Mouse (Mus musculus) stomach, embryonic 14.5 days (tissue): ENCODE data around the gene Arid1a. TPM values are rescaled to one million over a fixed set of nuclear protein-coding genes. Genes with fewer than 3 reads are reported as not detected.

ENCODE experiments used
- ATAC-seq: fragments of 200-750 bp; cut with Nextera tagmentation; 2 replicates; pipeline ENCODE4 v1.8.0; 2017; ENCODE audit warnings: low read depth, moderate TSS enrichment; ENCODE audit not compliant: insufficient number of reproducible peaks, insufficient read depth, low FRiP score
- H3K27ac ChIP-seq: fragments of 300-500 bp; sonication (generic); 2 replicates; pipeline ENCODE4 v1.5.1; 2014; ENCODE audit warnings: mild to moderate bottlenecking, low read length, moderate library complexity, mixed read lengths
- H3K27me3 ChIP-seq: fragments of 300-500 bp; sonication (generic); 2 replicates; pipeline ENCODE4 v1.6.1; 2014; ENCODE audit warnings: low read length, control low read depth, mixed read lengths; ENCODE audit not compliant: control insufficient read depth, insufficient read depth
- H3K36me3 ChIP-seq: fragments of 300-500 bp; sonication (generic); 2 replicates; pipeline ENCODE4 v1.6.1; 2014; ENCODE audit warnings: mild to moderate bottlenecking, control low read depth, low read length, moderate library complexity, mixed read lengths; ENCODE audit not compliant: control insufficient read depth, insufficient read depth
- H3K4me1 ChIP-seq: fragments of 300-500 bp; sonication (generic); 2 replicates; pipeline ENCODE4 v1.6.1; 2014; ENCODE audit warnings: low read length, control low read depth, mixed read lengths; ENCODE audit not compliant: control insufficient read depth, insufficient read depth
- H3K4me2 ChIP-seq: fragments of 300-500 bp; sonication (generic); replicated peaks from 2 replicates; pipeline ENCODE4 v1.6.1; 2014; ENCODE audit warnings: low read depth, low read length, control low read depth
- H3K4me3 ChIP-seq: fragments of 300-500 bp; sonication (generic); 2 replicates; pipeline ENCODE4 v1.5.1; 2014; ENCODE audit warnings: low read depth, low read length, control low read depth
- H3K9ac ChIP-seq: fragments of 300-500 bp; sonication (generic); replicated peaks from 2 replicates; pipeline ENCODE4 v1.6.1; 2014; ENCODE audit warnings: low read depth, mild to moderate bottlenecking, control low read depth, low read length, moderate library complexity, mixed read lengths
- H3K9me3 ChIP-seq: fragments of 300-500 bp; sonication (generic); 2 replicates; pipeline ENCODE4 v1.6.1; 2016; ENCODE audit warnings: low read depth, low read length, control low read depth; ENCODE audit not compliant: control insufficient read depth
- WGBS: fragments of 180-500 bp; shearing (Covaris S2); extraction: QIAGEN DNeasy Blood & Tissue Kit; methylation state at CpG from one replicate; pipeline ENCODE4 v1.1.7; 2014; 5-methylcytosine and 5-hydroxymethylcytosine counted together
- microRNA-seq: library from miRNA; unstranded; fragments of <30 nt; microRNA quantifications from one replicate; pipeline ENCODE4, GENCODE M21; 2016
- polyA plus RNA-seq: library from polyadenylated mRNA; unstranded; fragments of >200 nt; fragmentation: Nextera tagmentation; extraction: Ambion mirVana; gene quantifications from 2 replicates; pipeline ENCODE4 v1.2.1, GENCODE M21; 2014

Gene Arid1a
- polyA plus RNA-seq, 1 experiment from 2014 or later: 49.4 TPM

- Histone ChIP-seq H3K4me3 (no peak overlapping the region), H3K4me1 (peaks cover 12% of the 10 kb centered on the region; the same call in 1 of the 2 replicates), H3K4me2 (no peak overlapping the region), H3K9ac (no peak overlapping the region), H3K36me3 (peaks cover 11% of the 10 kb centered on the region), H3K9me3 (no peaks in the 10 kb centered on the region), H3K27ac (no peak overlapping the region), H3K27me3 (no peaks in the 10 kb centered on the region)
- WGBS: 90% methylated on average over 8 of the region's 8 CpGs
- no peak for ATAC-seq
Observed at GRCm38 (mm10) chr4:133630326-133630920, 126.1 kb downstream of the Arid1a start.

GRCm38 (mm10) chr4:133629191-133629590 is 127.4 kb downstream of the Arid1a start:
- peaks cover 12% of the 10 kb centered on the region; the same call in 1 of the 2 replicates for H3K4me1 ChIP-seq
- peaks cover 17% of the 10 kb centered on the region for H3K36me3 ChIP-seq
- H3K9me3 ChIP-seq: no peaks in the 10 kb centered on the region
- no peak overlapping the region for H3K4me2 ChIP-seq
- no peak for ATAC-seq
- WGBS: 80% methylated on average over 7 of the region's 7 CpGs
- no peak overlapping the region for H3K27ac ChIP-seq
- no peaks in the 10 kb centered on the region for H3K27me3 ChIP-seq
- H3K9ac ChIP-seq: no peak overlapping the region
- no peak overlapping the region for H3K4me3 ChIP-seq

Small RNA genes within 50 kb of the gene (microRNA-seq; reads per million reads assigned to microRNA genes)
- not detected for gene Mir7227

Other genes with a start within 250 kb of the Arid1a start
- 30.1 and 31.6 TPM in 2 replicates for gene Kdf1, start 237.8 kb downstream of the Arid1a start, polyA plus RNA-seq
- gene Nudc, start 210.8 kb downstream of the Arid1a start, polyA plus RNA-seq: 192 and 206 TPM in 2 replicates
- 3.3 and 4.1 TPM in 2 replicates for gene Nr0b2, start 203.4 kb downstream of the Arid1a start, polyA plus RNA-seq
- gene Gpatch3, start 182.0 kb downstream of the Arid1a start, polyA plus RNA-seq: 5.5 TPM in 2 replicates
- gene Gpn2, start 172.4 kb downstream of the Arid1a start, polyA plus RNA-seq: 17.7 and 18.9 TPM in 2 replicates
- 158 and 163 TPM in 2 replicates for gene Sfn, start 154.6 kb downstream of the Arid1a start, polyA plus RNA-seq
- 2.7 and 3.2 TPM in 2 replicates for gene Zdhhc18, start 106.6 kb downstream of the Arid1a start, polyA plus RNA-seq
- gene Pigv, start 84.1 kb downstream of the Arid1a start, polyA plus RNA-seq: 15.6 and 18.9 TPM in 2 replicates
- 58.8 and 60.1 TPM in 2 replicates for gene Rps6ka1, start 131.0 kb upstream of the Arid1a start, polyA plus RNA-seq
- 2,604 and 2,626 TPM in 2 replicates for gene Hmgn2, start 211.9 kb upstream of the Arid1a start, polyA plus RNA-seq
- gene Dhdds, start 244.1 kb upstream of the Arid1a start, polyA plus RNA-seq: 42.6 and 50.4 TPM in 2 replicates